Mouse (Mus musculus) testis, adult 2 months (tissue): ENCODE data around the gene Olfr106-ps. TPM values are rescaled to one million over a fixed set of nuclear protein-coding genes. Genes with fewer than 3 reads are reported as not detected.

Experiments used
- H3K27ac ChIP-seq: fragments of 200-500 bp; 2 replicates; pipeline ENCODE4 v1.5.1; 2012; ENCODE audit warnings: low read depth, low read length; ENCODE audit not compliant: control insufficient read depth, insufficient read depth
- H3K27me3 ChIP-seq: fragments of 200-500 bp; 2 replicates; pipeline ENCODE4 v1.6.1; 2012; ENCODE audit warnings: mild to moderate bottlenecking, low read length, moderate library complexity; ENCODE audit not compliant: control insufficient read depth, insufficient read depth
- H3K36me3 ChIP-seq: fragments of 200-500 bp; 2 replicates; pipeline ENCODE4 v1.6.1; 2012; ENCODE audit warnings: mild to moderate bottlenecking, low read length; ENCODE audit not compliant: control insufficient read depth, insufficient read depth
- H3K4me1 ChIP-seq: fragments of 200-500 bp; 2 replicates; pipeline ENCODE4 v1.6.1; 2012; ENCODE audit warnings: low read length; ENCODE audit not compliant: control insufficient read depth, insufficient read depth
- H3K4me3 ChIP-seq: fragments of 200-500 bp; 2 replicates; pipeline ENCODE4 v1.5.1; 2012; ENCODE audit warnings: low read depth, mild to moderate bottlenecking, low read length, moderate library complexity, mixed read lengths; ENCODE audit not compliant: control insufficient read depth
- CTCF ChIP-seq: fragments of 200-500 bp; IDR thresholded peaks from 2 replicates; pipeline ENCODE4 v1.5.1; 2012; ENCODE audit warnings: low read depth, mild to moderate bottlenecking, inconsistent platforms, low read length, moderate library complexity; ENCODE audit not compliant: control insufficient read depth, insufficient read depth, insufficient replicate concordance
- POLR2A ChIP-seq: fragments of 200-500 bp; IDR thresholded peaks from 2 replicates; pipeline ENCODE4 v1.6.1; 2012; ENCODE audit warnings: low read depth, mild to moderate bottlenecking, inconsistent platforms, low read length, moderate library complexity; ENCODE audit not compliant: control insufficient read depth
- polyA plus RNA-seq: library from polyadenylated mRNA; depleted of rRNA; stranded (reverse); fragments of >200 nt; gene quantifications from 2 replicates; pipeline ENCODE4 v1.2.3, GENCODE M21; 2012; rRNA removed

The Olfr106-ps gene
- polyA plus RNA-seq = not detected in 2 replicates

- no peak within 1 kb of the TSS for H3K4me3 ChIP-seq
- no peak for TF ChIP-seq CTCF
- TF ChIP-seq POLR2A = no peak
- no peak within 1 kb of the TSS for H3K27ac ChIP-seq
- no peaks in the 10 kb centered on the region for H3K4me1 ChIP-seq
- H3K36me3 ChIP-seq = no peaks in the 10 kb centered on the region
- no peaks in the 10 kb centered on the region for H3K27me3 ChIP-seq
These were observed at the start of gene Olfr106-ps for GRCm38 (mm10) chr17:37390093-37390492. TSS of gene Olfr106-ps (plus strand) at chr17:37390393.

GRCm38 (mm10) chr17:37359282-37359681, 30.9 kb upstream of the Olfr106-ps start, which contains the start of gene Olfr104-ps:
TSS of gene Olfr104-ps (plus strand) at chr17:37359582.
- no peaks in the 10 kb centered on the region for H3K36me3 ChIP-seq
- H3K4me1 ChIP-seq = no peaks in the 10 kb centered on the region
- TF ChIP-seq POLR2A = no peak
- TF ChIP-seq CTCF = no peak
- H3K27me3 ChIP-seq = no peaks in the 10 kb centered on the region
- no peak within 1 kb of the TSS for H3K27ac ChIP-seq
- no peak within 1 kb of the TSS for H3K4me3 ChIP-seq

- Histone ChIP-seq H3K27ac (no peak within 1 kb of the TSS), H3K36me3 (no peaks in the 10 kb centered on the region), H3K4me3 (no peak within 1 kb of the TSS), H3K4me1 (no peaks in the 10 kb centered on the region), H3K27me3 (no peaks in the 10 kb centered on the region)
- TF ChIP-seq POLR2A (no peak), CTCF (no peak)
These were observed 11.5 kb upstream of the Olfr106-ps start, which contains the start of gene Olfr105-ps for GRCm38 (mm10) chr17:37378733-37379132. TSS of gene Olfr105-ps (plus strand) at chr17:37379033.

GRCm38 (mm10) chr17:37398926-37399325, 8.7 kb downstream of the Olfr106-ps start, which contains the start of gene Olfr107:
TSS of gene Olfr107 (plus strand) at chr17:37399226.
- Histone ChIP-seq H3K4me3 (no peak within 1 kb of the TSS), H3K27me3 (no peaks in the 10 kb centered on the region), H3K27ac (no peak within 1 kb of the TSS), H3K36me3 (no peaks in the 10 kb centered on the region), H3K4me1 (no peaks in the 10 kb centered on the region)
- no peak for TF ChIP-seq CTCF
- TF ChIP-seq POLR2A = no peak

GRCm38 (mm10) chr17:37413380-37413779, 23.2 kb downstream of the Olfr106-ps start:
- Histone ChIP-seq H3K4me1 (no peaks in the 10 kb centered on the region), H3K4me3 (no peak overlapping the region), H3K27ac (no peak overlapping the region), H3K36me3 (no peaks in the 10 kb centered on the region), H3K27me3 (no peaks in the 10 kb centered on the region)
- no peak for TF ChIP-seq CTCF
- TF ChIP-seq POLR2A = no peak

GRCm38 (mm10) chr17:37445180-37445579, 55.0 kb downstream of the Olfr106-ps start, which contains the start of gene Olfr108:
TSS of gene Olfr108 (plus strand) at chr17:37445480.
- no peaks in the 10 kb centered on the region for H3K36me3 ChIP-seq
- no peak within 1 kb of the TSS for H3K27ac ChIP-seq
- TF ChIP-seq POLR2A = no peak
- no peak for TF ChIP-seq CTCF
- no peaks in the 10 kb centered on the region for H3K4me1 ChIP-seq
- no peaks in the 10 kb centered on the region for H3K27me3 ChIP-seq
- H3K4me3 ChIP-seq = no peak within 1 kb of the TSS

Other genes starting within 250 kb of the Olfr106-ps start
- gene Olfr93, start 228.9 kb upstream of the Olfr106-ps start, polyA plus RNA-seq = 0.85 TPM in 1 of 2 replicates, not detected in the other
- not detected in 2 replicates for gene Ubd, start 196.5 kb upstream of the Olfr106-ps start, polyA plus RNA-seq
- gene Olfr94, start 189.4 kb upstream of the Olfr106-ps start, polyA plus RNA-seq = not detected in 2 replicates
- gene Olfr95, start 177.3 kb upstream of the Olfr106-ps start, polyA plus RNA-seq = not detected in 2 replicates
- not detected in 2 replicates for gene Olfr96, start 170.2 kb upstream of the Olfr106-ps start, polyA plus RNA-seq
- gene Olfr97, start 153.1 kb upstream of the Olfr106-ps start, polyA plus RNA-seq = 0.08 TPM in 1 of 2 replicates, not detected in the other
- gene Olfr98, start 126.6 kb upstream of the Olfr106-ps start, polyA plus RNA-seq = not detected in 2 replicates
- 0.75 and 0.98 TPM in 2 replicates for gene H2-M3, start 120.2 kb upstream of the Olfr106-ps start, polyA plus RNA-seq
- not detected in 2 replicates for gene Olfr99, start 106.9 kb upstream of the Olfr106-ps start, polyA plus RNA-seq
- not detected in 2 replicates for gene Olfr101, start 86.1 kb upstream of the Olfr106-ps start, polyA plus RNA-seq
- gene Olfr102, start 73.3 kb upstream of the Olfr106-ps start, polyA plus RNA-seq = 0.10 TPM in 2 replicates
- not detected in 2 replicates for gene Olfr103, start 50.7 kb upstream of the Olfr106-ps start, polyA plus RNA-seq
- gene Olfr104-ps, start 30.8 kb upstream of the Olfr106-ps start, polyA plus RNA-seq = 0.04 TPM in 1 of 2 replicates, not detected in the other
- gene Olfr105-ps, start 11.4 kb upstream of the Olfr106-ps start, polyA plus RNA-seq = not detected in 2 replicates
- not detected in 2 replicates for gene Olfr107, start 8.8 kb downstream of the Olfr106-ps start, polyA plus RNA-seq
- not detected in 2 replicates for gene Olfr108, start 55.1 kb downstream of the Olfr106-ps start, polyA plus RNA-seq
- gene Olfr109, start 68.5 kb downstream of the Olfr106-ps start, polyA plus RNA-seq = not detected in 2 replicates
- gene H2-M2, start 93.2 kb downstream of the Olfr106-ps start, polyA plus RNA-seq = not detected in 2 replicates
- gene Olfr110, start 102.1 kb downstream of the Olfr106-ps start, polyA plus RNA-seq = not detected in 2 replicates
- not detected in 2 replicates for gene Olfr111, start 117.6 kb downstream of the Olfr106-ps start, polyA plus RNA-seq
- 19.3 and 26.9 TPM in 2 replicates for gene Olfr112, start 179.1 kb downstream of the Olfr106-ps start, polyA plus RNA-seq
- gene Olfr113, start 187.3 kb downstream of the Olfr106-ps start, polyA plus RNA-seq = not detected in 2 replicates
- not detected in 2 replicates for gene Olfr114, start 202.3 kb downstream of the Olfr106-ps start, polyA plus RNA-seq
- 0.11 TPM in 1 of 2 replicates, not detected in the other for gene Olfr115, start 236.7 kb downstream of the Olfr106-ps start, polyA plus RNA-seq
- gene Olfr116, start 236.8 kb downstream of the Olfr106-ps start, polyA plus RNA-seq = 0.11 TPM in 1 of 2 replicates, not detected in the other